Mouse (Mus musculus): ENCODE measurements around the gene Duxf3. TPM values are rescaled to one million over a fixed set of nuclear protein-coding genes. Genes with fewer than 3 reads are reported as not detected.

Gene Duxf3
- polyA plus RNA-seq, 1 experiment, result not detected

DNA sequence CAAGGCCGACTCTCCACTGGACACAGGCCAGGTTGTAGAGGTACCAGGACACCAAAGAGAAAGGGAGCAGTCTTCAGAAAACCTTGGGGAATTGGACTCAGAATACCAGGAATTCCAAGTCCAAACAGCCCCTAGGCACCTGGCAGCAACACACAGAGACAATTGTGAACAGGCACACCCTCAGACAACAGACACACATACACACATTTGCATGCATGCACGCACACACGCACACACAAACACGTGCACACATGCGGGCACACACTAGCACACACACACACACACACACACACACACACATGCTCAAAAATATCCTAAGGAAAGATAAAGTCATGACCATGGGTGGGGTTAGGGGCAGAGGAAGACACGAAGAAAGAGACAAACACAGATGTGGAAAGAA lies 11.7 kb downstream of the Duxf3 start:
- Histone ChIP-seq H3K4me3 (replicated peaks) (no peak overlapping the region), H3K27me3 (ENCODE audit: control insufficient read depth) (no peaks in the 10 kb centered on the region), H3K36me3 (ENCODE audit: control insufficient read depth) (no peaks in the 10 kb centered on the region), H3K4me1 (ENCODE audit: control insufficient read depth) (no peaks in the 10 kb centered on the region), H3K9me3 (ENCODE audit: control insufficient read depth, low read length) (peaks cover 5% of the 10 kb centered on the region; the same call in 1 of the 2 replicates)
- TF ChIP-seq GATA1 (IDR thresholded peaks at IDR 0.05; ENCODE audit: low read length), result no peak
- no peak for TF ChIP-seq TAL1 (IDR thresholded peaks at IDR 0.05; ENCODE audit: low read length)

DNA sequence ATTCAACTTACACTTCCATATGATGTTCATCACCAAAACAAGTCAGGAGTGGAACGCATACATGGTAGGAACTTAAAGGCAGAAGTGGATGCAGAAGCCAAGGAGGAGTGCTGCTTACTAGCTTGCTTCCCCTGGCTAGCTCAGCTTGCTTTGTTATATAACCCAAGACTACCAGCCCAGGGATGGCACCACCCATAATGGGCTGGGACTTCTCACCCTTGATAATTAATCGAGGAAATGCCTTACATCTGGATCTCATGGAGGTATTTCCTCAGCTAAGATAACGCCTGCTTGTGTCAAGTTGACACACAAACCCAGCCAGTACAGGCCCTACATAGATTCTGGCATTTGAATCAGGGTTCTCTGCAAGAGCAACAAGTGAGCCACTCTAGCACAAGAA lies 15.1 kb downstream of the Duxf3 start:
- H3K4me1 ChIP-seq (ENCODE audit: control insufficient read depth), result no peaks in the 10 kb centered on the region
- H3K4me3 ChIP-seq (replicated peaks), result no peak overlapping the region
- TF ChIP-seq GATA1 (IDR thresholded peaks at IDR 0.05; ENCODE audit: low read length) (no peak), TAL1 (IDR thresholded peaks at IDR 0.05; ENCODE audit: low read length) (no peak)
- H3K36me3 ChIP-seq (ENCODE audit: control insufficient read depth), result no peaks in the 10 kb centered on the region
- peaks cover 5% of the 10 kb centered on the region; the same call in 1 of the 2 replicates for H3K9me3 ChIP-seq (ENCODE audit: control insufficient read depth, low read length)
- H3K27me3 ChIP-seq (ENCODE audit: control insufficient read depth), result no peaks in the 10 kb centered on the region

DNA sequence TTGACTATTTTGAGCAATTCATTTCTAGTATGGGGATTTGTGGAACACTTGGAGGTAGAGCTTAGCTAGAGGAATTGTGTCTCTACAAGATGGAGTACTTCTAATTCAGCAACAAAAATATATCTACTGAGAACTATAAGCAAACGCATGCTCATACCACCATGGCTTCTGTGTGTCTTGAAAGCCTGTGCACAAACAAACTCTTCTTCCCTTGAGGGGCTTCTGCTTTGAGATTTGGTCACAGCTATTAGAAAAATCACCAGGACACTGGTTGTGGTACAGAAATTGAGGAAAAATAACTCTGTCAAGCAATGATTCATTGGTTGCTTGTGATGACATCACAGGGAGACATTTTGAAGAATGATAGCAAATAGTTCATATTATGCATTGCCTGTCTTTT lies 17.1 kb downstream of the Duxf3 start:
- H3K4me3 ChIP-seq (replicated peaks), result no peak overlapping the region
- peaks cover 2% of the 10 kb centered on the region; the same call in 1 of the 2 replicates for H3K9me3 ChIP-seq (ENCODE audit: control insufficient read depth, low read length)
- no peaks in the 10 kb centered on the region for H3K27me3 ChIP-seq (ENCODE audit: control insufficient read depth)
- H3K4me1 ChIP-seq (ENCODE audit: control insufficient read depth), result no peaks in the 10 kb centered on the region
- no peak for TF ChIP-seq TAL1 (IDR thresholded peaks at IDR 0.05; ENCODE audit: low read length)
- TF ChIP-seq GATA1 (IDR thresholded peaks at IDR 0.05; ENCODE audit: low read length), result no peak
- no peaks in the 10 kb centered on the region for H3K36me3 ChIP-seq (ENCODE audit: control insufficient read depth)

DNA sequence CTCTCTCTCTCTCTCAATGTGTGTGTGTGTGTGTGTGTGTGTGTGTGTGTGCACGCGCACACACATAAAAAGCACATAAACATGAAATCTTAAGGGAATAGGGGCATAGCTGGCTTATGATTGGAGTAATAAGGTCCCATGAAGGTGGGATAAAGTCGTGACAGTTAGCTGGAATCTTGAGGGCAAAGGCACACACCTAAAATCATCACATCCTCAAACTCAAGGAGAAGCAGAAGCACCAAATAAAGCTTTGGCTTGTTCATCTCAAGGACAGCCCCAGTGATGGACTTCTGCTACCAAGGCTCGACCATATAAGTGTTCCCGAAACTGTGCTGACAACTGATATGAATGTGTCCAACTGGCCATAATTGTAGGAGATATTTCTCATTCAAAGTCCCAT lies 17.5 kb downstream of the Duxf3 start:
- no peak overlapping the region for H3K4me3 ChIP-seq (replicated peaks)
- H3K9me3 ChIP-seq (ENCODE audit: control insufficient read depth, low read length), result peaks cover 4% of the 10 kb centered on the region; the same call in 1 of the 2 replicates
- H3K36me3 ChIP-seq (ENCODE audit: control insufficient read depth), result no peaks in the 10 kb centered on the region
- no peaks in the 10 kb centered on the region for H3K4me1 ChIP-seq (ENCODE audit: control insufficient read depth)
- H3K27me3 ChIP-seq (ENCODE audit: control insufficient read depth), result no peaks in the 10 kb centered on the region
- no peak for TF ChIP-seq TAL1 (IDR thresholded peaks at IDR 0.05; ENCODE audit: low read length)
- no peak for TF ChIP-seq GATA1 (IDR thresholded peaks at IDR 0.05; ENCODE audit: low read length)

DNA sequence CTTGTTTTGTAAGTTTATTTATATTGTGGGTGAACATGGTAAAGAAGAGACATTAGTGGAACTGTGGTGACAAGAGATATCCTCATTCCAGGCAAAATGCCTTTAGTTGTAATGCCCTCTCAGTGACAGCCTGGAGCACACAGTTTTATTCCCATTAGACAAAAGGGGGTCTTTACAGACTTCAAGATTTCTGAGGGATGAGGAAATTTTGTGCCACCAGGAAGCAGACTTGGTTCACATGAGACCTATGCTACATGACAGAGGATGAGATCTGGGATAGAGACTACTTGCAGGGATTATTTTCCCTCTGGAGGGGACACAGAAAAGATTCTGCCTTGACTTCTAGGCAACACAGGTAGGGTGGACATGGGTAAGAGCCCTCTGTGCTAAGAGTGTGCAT lies 18.0 kb downstream of the Duxf3 start:
- H3K36me3 ChIP-seq (ENCODE audit: control insufficient read depth), result no peaks in the 10 kb centered on the region
- no peak overlapping the region for H3K4me3 ChIP-seq (replicated peaks)
- peaks cover 4% of the 10 kb centered on the region; the same call in 1 of the 2 replicates for H3K9me3 ChIP-seq (ENCODE audit: control insufficient read depth, low read length)
- no peaks in the 10 kb centered on the region for H3K4me1 ChIP-seq (ENCODE audit: control insufficient read depth)
- no peaks in the 10 kb centered on the region for H3K27me3 ChIP-seq (ENCODE audit: control insufficient read depth)
- no peak for TF ChIP-seq TAL1 (IDR thresholded peaks at IDR 0.05; ENCODE audit: low read length)
- TF ChIP-seq GATA1 (IDR thresholded peaks at IDR 0.05; ENCODE audit: low read length), result no peak

DNA sequence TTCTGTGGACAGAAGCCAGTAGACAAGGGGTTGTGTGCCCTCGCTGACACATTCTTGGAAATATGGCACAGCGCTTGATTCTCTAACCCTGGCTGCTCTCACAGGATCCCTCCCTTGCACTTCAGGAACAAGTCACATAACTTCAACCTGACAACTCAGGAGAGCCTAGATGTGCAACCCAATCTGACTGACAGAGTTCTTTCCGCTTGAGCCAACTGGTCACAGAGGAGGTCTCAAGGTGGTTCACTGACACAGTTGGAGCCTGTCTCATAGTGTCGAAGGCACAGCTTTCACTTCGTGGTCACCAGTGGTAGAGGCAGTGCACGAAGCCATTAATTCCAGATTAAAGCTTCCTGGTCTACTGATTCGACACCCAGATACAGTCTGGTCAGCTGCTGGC lies 20.2 kb downstream of the Duxf3 start:
- Histone ChIP-seq H3K9me3 (ENCODE audit: control insufficient read depth, low read length) (peaks cover 3% of the 10 kb centered on the region; the same call in 1 of the 2 replicates), H3K27me3 (ENCODE audit: control insufficient read depth) (no peaks in the 10 kb centered on the region), H3K4me1 (ENCODE audit: control insufficient read depth) (no peaks in the 10 kb centered on the region), H3K36me3 (ENCODE audit: control insufficient read depth) (no peaks in the 10 kb centered on the region), H3K4me3 (replicated peaks) (no peak overlapping the region)
- TF ChIP-seq GATA1 (IDR thresholded peaks at IDR 0.05; ENCODE audit: low read length), result no peak
- TF ChIP-seq TAL1 (IDR thresholded peaks at IDR 0.05; ENCODE audit: low read length), result no peak

DNA sequence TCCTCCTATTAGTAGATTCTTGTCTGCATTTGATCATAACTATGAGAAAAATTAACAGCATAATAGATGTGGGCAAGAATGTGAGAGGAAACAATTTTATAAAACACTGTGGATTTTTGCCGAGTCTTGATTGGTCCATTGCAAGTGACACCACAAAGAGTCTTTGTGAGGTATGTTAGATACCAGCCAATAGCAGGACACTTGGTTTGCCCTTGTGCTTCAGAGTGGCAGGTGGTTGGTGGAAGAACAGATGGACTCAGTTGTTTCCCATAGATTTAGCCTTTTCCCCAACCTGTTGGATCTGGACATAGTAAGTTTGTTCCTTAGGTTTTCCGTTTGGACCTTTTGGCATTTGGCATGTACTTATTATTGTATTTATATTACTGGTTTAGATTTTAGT lies 21.3 kb downstream of the Duxf3 start:
- Histone ChIP-seq H3K4me1 (ENCODE audit: control insufficient read depth) (no peaks in the 10 kb centered on the region), H3K36me3 (ENCODE audit: control insufficient read depth) (no peaks in the 10 kb centered on the region), H3K4me3 (replicated peaks) (no peak overlapping the region), H3K9me3 (ENCODE audit: control insufficient read depth, low read length) (peaks cover 4% of the 10 kb centered on the region), H3K27me3 (ENCODE audit: control insufficient read depth) (no peaks in the 10 kb centered on the region)
- TF ChIP-seq GATA1 (IDR thresholded peaks at IDR 0.05; ENCODE audit: low read length), result no peak
- no peak for TF ChIP-seq TAL1 (IDR thresholded peaks at IDR 0.05; ENCODE audit: low read length)

DNA sequence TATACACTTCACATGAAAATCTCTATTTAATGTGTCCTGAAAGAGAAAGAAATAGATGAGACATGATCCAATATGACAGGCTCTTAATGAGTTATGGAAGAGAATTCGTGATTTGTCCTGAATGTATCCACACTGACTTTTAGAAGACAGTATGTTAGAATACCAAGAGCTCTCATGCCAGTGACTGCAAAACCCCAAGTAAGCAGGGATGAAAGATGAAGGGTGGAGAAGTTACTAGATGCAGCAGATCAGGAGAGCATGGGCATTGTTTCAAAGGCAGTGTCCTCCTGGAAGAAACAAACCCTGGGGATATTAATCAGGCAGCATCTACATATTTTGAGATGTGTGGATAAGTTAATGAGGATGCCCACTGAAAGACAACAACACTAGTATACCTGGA lies 22.0 kb downstream of the Duxf3 start:
- H3K4me1 ChIP-seq (ENCODE audit: control insufficient read depth), result no peaks in the 10 kb centered on the region
- H3K36me3 ChIP-seq (ENCODE audit: control insufficient read depth), result no peaks in the 10 kb centered on the region
- TF ChIP-seq TAL1 (IDR thresholded peaks at IDR 0.05; ENCODE audit: low read length), result no peak
- no peak for TF ChIP-seq GATA1 (IDR thresholded peaks at IDR 0.05; ENCODE audit: low read length)
- H3K9me3 ChIP-seq (ENCODE audit: control insufficient read depth, low read length), result peaks cover 6% of the 10 kb centered on the region
- H3K27me3 ChIP-seq (ENCODE audit: control insufficient read depth), result no peaks in the 10 kb centered on the region
- H3K4me3 ChIP-seq (replicated peaks), result no peak overlapping the region

DNA sequence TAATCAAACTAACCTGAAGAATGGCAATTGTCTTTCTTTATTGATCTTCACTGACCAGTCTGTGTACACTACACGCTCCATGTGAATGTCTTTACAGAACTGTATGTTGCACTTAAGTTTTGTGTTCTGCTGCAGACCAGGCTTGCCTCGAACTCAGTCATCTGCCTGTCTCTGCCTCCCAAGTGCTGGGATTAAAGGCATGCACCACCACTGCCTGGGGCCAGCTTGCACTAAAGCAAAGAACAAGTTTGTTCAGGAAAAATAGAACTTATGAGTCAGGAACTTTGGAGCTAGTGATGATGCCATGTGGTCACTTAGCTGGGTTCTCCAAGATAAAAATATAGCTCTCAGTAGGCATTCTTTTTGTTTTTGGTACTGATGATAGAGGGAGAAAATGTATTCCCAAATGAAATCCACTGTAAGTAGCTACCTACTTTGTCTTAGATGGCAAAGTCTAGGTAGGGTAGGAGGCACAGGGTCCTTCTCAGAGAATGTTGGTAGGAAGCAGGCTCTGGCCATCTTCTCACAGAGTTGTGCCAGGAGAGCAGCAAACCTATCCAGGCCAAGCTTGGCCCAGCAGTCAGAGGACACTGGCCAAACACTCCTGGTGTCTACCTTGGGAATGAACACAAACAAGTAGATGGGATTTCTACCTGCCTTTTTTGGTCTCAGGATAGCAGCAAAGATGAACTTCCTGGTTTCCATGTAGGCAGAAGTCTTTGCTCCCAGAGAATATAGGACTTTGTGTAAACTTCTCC lies 22.6 kb downstream of the Duxf3 start:
- Histone ChIP-seq H3K36me3 (ENCODE audit: control insufficient read depth) (no peaks in the 10 kb centered on the region), H3K4me3 (replicated peaks) (no peak overlapping the region), H3K27me3 (ENCODE audit: control insufficient read depth) (no peaks in the 10 kb centered on the region), H3K9me3 (ENCODE audit: control insufficient read depth, low read length) (peaks cover 6% of the 10 kb centered on the region), H3K4me1 (ENCODE audit: control insufficient read depth) (no peaks in the 10 kb centered on the region)
- TF ChIP-seq GATA1 (IDR thresholded peaks at IDR 0.05; ENCODE audit: low read length) (no peak), TAL1 (IDR thresholded peaks at IDR 0.05; ENCODE audit: low read length) (no peak)

Data from erythroblast, embryonic 14.5 days (primary cell).